Mouse (Mus musculus) heart, embryonic 11.5 days (tissue): ENCODE measurements at regions not wholly inside any gene's neighbourhood (a gene's known extent, or its start where the extent isn't known, plus 50 kb on each side); places are given as distances from the start of the nearest gene placed in this dataset.

ENCODE experiments used
- ATAC-seq: fragments of 200-750 bp; cut with Nextera tagmentation; replicated peaks from 2 replicates; pipeline ENCODE4 v1.8.0; 2017; ENCODE audit warnings: moderate library complexity; ENCODE audit not compliant: insufficient number of reproducible peaks, low FRiP score, low TSS enrichment
- H3K27ac ChIP-seq: fragments of 300-500 bp; sonication (generic); 2 replicates; pipeline ENCODE4 v1.5.1; 2014; ENCODE audit warnings: mild to moderate bottlenecking, low read depth, low read length
- H3K27me3 ChIP-seq: fragments of 300-500 bp; sonication (generic); 2 replicates; pipeline ENCODE4 v1.6.1; 2014; ENCODE audit warnings: mild to moderate bottlenecking, low read length, mixed read lengths; ENCODE audit not compliant: control insufficient read depth, insufficient read depth
- H3K36me3 ChIP-seq: fragments of 300-500 bp; sonication (generic); 2 replicates; pipeline ENCODE4 v1.6.1; 2014; ENCODE audit warnings: mild to moderate bottlenecking, low read length, moderate library complexity, mixed read lengths; ENCODE audit not compliant: control insufficient read depth, insufficient read depth
- H3K4me1 ChIP-seq: fragments of 300-500 bp; sonication (generic); 2 replicates; pipeline ENCODE4 v1.6.1; 2014; ENCODE audit warnings: low read length; ENCODE audit not compliant: control insufficient read depth, insufficient read depth
- H3K4me2 ChIP-seq: fragments of 300-500 bp; sonication (generic); 2 replicates; pipeline ENCODE4 v1.6.1; 2014; ENCODE audit warnings: mild to moderate bottlenecking, moderate library complexity
- H3K4me3 ChIP-seq: fragments of 300-500 bp; sonication (generic); 2 replicates; pipeline ENCODE4 v1.5.1; 2014; ENCODE audit warnings: low read depth, low read length
- H3K9ac ChIP-seq: fragments of 300-500 bp; sonication (generic); 2 replicates; pipeline ENCODE4 v1.6.1; 2014; ENCODE audit warnings: mild to moderate bottlenecking, low read depth, low read length, moderate library complexity
- H3K9me3 ChIP-seq: fragments of 300-500 bp; sonication (generic); replicated peaks from 2 replicates; pipeline ENCODE4 v1.6.1; 2016; ENCODE audit warnings: low read length; ENCODE audit not compliant: control insufficient read depth
- WGBS: fragments of 180-500 bp; shearing (Covaris S2); extraction: QIAGEN DNeasy Blood & Tissue Kit; methylation state at CpG from one replicate; pipeline ENCODE4 v1.1.7; 2014; ENCODE audit not compliant: insufficient replicate concordance; 5-methylcytosine and 5-hydroxymethylcytosine counted together

DNA sequence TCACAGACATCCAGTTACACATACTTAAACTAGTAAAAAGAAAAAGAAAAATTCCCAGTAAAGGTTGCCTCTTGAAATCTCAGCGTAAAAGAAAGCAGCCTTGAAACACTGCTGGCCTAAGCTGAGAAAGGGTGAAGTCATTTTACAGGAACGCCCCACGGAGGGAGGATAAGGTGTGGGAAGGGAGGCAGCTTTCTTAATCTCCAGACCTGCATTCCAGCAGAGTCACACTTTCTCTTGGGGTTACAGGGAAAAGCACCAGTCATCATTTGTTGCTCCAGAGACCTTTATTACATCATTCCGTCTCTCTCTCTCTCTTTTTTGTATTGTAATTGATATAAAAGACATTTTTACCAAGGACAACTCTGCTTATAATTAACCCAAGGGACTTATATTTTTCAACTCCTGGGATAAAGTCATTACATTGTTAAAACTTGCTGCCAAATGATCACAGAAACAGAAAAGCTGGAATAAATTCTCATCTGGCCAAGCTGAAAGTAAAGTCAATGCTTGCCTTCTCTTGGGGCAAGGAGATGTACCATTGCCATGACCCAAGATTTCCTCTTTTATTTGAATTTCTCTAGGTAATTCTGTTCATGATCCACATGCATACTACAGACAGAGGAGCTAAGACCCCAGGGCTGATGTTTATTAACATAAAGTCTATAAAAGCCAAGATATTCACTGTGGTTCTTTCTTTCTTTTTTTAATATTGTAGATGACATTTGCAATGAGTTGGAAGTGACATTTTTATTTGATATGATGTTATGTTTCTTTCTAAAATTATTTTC is 196.9 kb downstream of the Twistnb start:
- H3K9me3 ChIP-seq = no peaks in the 10 kb centered on the region
- H3K4me2 ChIP-seq = no peak overlapping the region
- H3K36me3 ChIP-seq = no peaks in the 10 kb centered on the region
- H3K4me3 ChIP-seq = no peak overlapping the region
- H3K27ac ChIP-seq = no peak overlapping the region
- H3K9ac ChIP-seq = no peak overlapping the region
- WGBS = 49% methylated on average over 4 of the region's 4 CpGs
- no peak for ATAC-seq
- no peaks in the 10 kb centered on the region for H3K4me1 ChIP-seq
- no peaks in the 10 kb centered on the region for H3K27me3 ChIP-seq

DNA sequence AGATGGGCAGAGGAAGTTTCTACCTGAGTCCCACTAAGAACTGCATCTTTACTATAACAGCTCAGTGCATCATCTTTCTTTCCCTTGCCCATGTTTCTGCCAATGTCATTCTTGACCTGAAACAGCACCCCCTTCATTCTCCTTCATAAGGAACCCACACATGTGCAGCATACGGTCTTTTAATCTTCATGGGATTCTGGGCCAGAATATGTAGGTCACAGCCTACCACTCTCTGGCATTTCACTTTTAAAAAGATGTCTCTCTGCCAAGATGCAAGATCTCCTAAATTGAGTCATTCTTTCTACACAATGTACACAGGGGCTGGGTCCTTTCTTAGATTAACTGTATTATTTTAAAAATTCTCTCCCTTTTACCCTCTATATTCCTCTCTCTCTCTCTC is 223.2 kb downstream of the Twistnb start:
- Histone ChIP-seq H3K4me3 (no peak overlapping the region), H3K4me2 (no peak overlapping the region), H3K27me3 (no peaks in the 10 kb centered on the region), H3K27ac (no peak overlapping the region), H3K9me3 (no peaks in the 10 kb centered on the region), H3K9ac (no peak overlapping the region), H3K36me3 (no peaks in the 10 kb centered on the region), H3K4me1 (no peaks in the 10 kb centered on the region)
- WGBS = 85% methylated on average over 1 of the region's 1 CpGs
- ATAC-seq = no peak

DNA sequence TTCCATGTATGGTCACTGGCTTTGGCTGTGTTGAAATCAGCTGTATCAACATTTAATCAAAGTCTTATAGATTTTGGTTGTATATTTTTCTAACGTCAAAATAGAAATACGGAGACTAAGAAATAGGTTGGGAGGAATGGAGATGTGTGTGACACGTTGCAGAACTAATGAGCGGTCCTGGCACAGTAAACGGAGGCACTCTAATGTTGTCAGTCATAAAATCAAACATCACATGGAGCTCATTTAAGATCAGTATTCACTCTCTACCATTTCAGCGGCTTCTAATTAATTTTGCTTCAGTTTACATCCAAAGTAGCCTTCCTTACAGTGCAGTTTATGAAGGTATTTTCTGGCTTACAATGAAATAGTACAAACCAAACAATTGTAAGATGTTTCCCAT is 246.1 kb downstream of the Twistnb start:
- H3K27ac ChIP-seq = no peak overlapping the region
- no peak overlapping the region for H3K4me3 ChIP-seq
- no peaks in the 10 kb centered on the region for H3K9me3 ChIP-seq
- no peak for ATAC-seq
- no peaks in the 10 kb centered on the region for H3K4me1 ChIP-seq
- H3K9ac ChIP-seq = no peak overlapping the region
- H3K27me3 ChIP-seq = no peaks in the 10 kb centered on the region
- WGBS = 80% methylated on average over 6 of the region's 6 CpGs
- H3K36me3 ChIP-seq = no peaks in the 10 kb centered on the region
- H3K4me2 ChIP-seq = no peak overlapping the region

DNA sequence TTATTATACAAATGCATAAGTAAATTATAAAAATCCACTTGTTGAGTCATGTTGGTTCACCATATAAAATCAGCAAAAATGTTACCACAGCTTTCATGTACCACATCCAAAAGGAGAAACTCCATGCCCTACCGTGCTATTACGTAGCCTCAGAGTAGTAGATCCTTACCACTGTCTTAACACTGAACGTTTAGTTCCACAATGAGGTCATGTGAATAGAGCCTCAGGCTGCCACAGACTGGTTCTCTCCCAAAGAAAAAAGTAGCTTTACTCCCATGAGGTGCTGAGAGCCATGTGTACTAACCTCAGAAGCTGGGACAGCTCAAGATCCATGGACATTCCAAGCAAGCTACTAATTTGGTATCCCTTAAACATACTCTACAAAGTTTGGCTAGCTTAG is 235.4 kb upstream of the Ferd3l start:
- H3K27me3 ChIP-seq = no peaks in the 10 kb centered on the region
- WGBS = 80% methylated on average over 3 of the region's 3 CpGs
- H3K4me2 ChIP-seq = no peak overlapping the region
- no peaks in the 10 kb centered on the region for H3K9me3 ChIP-seq
- H3K9ac ChIP-seq = no peak overlapping the region
- no peak overlapping the region for H3K27ac ChIP-seq
- no peaks in the 10 kb centered on the region for H3K4me1 ChIP-seq
- no peaks in the 10 kb centered on the region for H3K36me3 ChIP-seq
- no peak overlapping the region for H3K4me3 ChIP-seq
- no peak for ATAC-seq

DNA sequence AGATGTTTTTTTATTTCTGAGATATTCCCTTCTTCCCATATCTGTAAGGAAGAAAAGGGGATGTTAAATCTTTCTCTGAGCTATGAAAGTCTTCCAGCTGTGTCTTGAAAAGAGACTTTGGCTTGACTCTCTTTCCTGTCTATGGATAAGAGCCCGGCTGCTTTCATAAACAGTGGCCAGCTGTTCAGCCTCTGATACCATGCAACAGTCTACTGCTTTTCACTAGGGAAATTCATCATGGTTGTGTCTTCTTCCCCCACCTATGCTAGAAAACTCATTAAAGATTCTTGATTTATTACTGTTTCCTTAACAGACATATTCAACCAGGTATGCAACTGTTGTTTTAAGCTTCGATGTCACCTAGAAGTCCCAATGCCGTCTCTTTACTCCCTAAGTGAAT is 213.8 kb upstream of the Ferd3l start:
- H3K27me3 ChIP-seq = no peaks in the 10 kb centered on the region
- H3K4me3 ChIP-seq = no peak overlapping the region
- no peaks in the 10 kb centered on the region for H3K4me1 ChIP-seq
- H3K27ac ChIP-seq = no peak overlapping the region
- H3K4me2 ChIP-seq = no peak overlapping the region
- ATAC-seq = no peak
- H3K36me3 ChIP-seq = no peaks in the 10 kb centered on the region
- no peak overlapping the region for H3K9ac ChIP-seq
- H3K9me3 ChIP-seq = no peaks in the 10 kb centered on the region
- 62% methylated on average over 3 of the region's 3 CpGs for WGBS

DNA sequence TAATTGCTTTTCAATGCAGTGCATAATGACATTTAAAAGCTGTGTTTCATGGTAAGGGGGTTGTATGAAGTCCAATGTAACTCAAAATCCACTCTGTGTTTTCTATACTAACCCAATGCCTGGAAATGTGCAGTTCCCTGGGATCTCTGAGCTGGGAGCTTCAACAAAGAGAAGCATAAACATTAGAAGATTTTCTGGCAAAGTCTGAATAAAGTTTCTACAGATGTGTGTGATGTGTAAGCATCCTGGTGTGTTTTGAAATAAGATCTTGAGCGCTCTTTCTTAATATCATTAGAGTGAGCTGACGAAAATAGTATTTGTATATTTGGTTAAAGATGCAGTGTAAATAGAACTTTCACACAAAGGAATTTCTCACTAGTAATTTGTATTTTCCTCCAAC is 212.2 kb upstream of the Ferd3l start:
- H3K9ac ChIP-seq = no peak overlapping the region
- no peak overlapping the region for H3K4me3 ChIP-seq
- 82% methylated on average over 2 of the region's 2 CpGs for whole genome bisulfite sequencing

DNA sequence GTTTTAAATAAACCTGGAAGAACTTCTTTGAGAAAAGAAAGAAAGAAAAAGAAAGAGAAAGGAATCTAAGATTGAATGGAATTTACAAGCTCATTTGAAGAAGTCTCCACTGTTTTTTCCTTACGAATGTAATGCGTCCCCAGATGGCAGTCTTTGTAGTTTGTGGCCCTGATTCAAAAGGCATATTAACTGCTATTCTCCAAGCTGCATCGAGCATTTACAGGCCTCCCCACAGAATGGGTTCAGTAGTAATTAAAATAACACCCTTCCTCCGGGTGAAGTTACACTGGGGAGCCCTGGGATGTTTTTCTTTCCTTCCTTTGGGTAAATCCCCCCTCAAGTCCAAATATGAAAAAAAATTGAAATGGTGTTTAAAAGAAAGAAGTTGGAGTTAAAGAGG is 211.2 kb upstream of the Ferd3l start:
- no peak overlapping the region for H3K9ac ChIP-seq
- H3K4me3 ChIP-seq = no peak overlapping the region
- H3K36me3 ChIP-seq = no peaks in the 10 kb centered on the region
- ATAC-seq = no peak
- no peaks in the 10 kb centered on the region for H3K27me3 ChIP-seq
- H3K4me2 ChIP-seq = no peak overlapping the region
- no peaks in the 10 kb centered on the region for H3K9me3 ChIP-seq
- H3K4me1 ChIP-seq = no peaks in the 10 kb centered on the region
- WGBS = 59% methylated on average over 4 of the region's 4 CpGs
- H3K27ac ChIP-seq = no peak overlapping the region

More for the DNA sequence above, 212.2 kb upstream of the Ferd3l start:
- Histone ChIP-seq H3K27ac (no peak overlapping the region), H3K36me3 (no peaks in the 10 kb centered on the region), H3K27me3 (no peaks in the 10 kb centered on the region), H3K4me2 (no peak overlapping the region), H3K4me1 (no peaks in the 10 kb centered on the region), H3K9me3 (no peaks in the 10 kb centered on the region)
- no peak for ATAC-seq

DNA sequence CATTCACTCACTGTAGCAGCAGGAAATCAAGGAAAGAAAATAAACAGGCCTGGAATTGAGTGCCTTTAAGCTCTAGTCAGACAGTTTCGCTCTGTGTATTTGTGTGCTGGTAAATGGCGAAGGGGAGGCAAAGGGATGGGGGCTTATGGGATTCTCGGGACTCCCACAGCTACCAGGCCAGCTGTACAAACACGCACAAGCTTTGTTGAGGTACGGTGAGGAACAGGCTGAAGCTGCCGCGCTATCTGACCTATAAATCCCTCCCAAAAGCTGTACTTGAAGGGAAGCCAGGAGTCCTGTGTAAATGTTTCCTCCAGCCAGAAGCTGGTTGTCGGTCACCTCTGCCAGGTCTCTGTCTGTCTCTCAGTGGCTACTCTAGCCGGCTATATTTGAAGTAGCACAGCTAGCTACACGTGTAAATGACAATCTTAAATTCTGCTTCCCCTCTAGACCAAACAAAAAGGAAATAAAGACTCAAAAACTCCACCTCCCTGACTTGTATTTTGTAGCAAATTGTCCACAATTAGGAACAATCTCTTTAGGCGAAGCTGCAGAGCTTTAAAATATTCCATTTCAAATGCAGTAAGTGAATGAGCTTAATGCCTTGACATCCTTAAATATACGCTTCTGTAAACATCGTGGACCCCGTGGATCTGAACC is 210.5 kb upstream of the Ferd3l start:
- no peak overlapping the region for H3K4me3 ChIP-seq
- no peak overlapping the region for H3K9ac ChIP-seq
- no peaks in the 10 kb centered on the region for H3K27me3 ChIP-seq
- H3K4me2 ChIP-seq = peak overlapping the region; percentile 52
- no peak for ATAC-seq
- 33% methylated on average over 14 of the region's 14 CpGs for WGBS
- no peaks in the 10 kb centered on the region for H3K4me1 ChIP-seq
- no peaks in the 10 kb centered on the region for H3K9me3 ChIP-seq
- no peak overlapping the region for H3K27ac ChIP-seq
- H3K36me3 ChIP-seq = no peaks in the 10 kb centered on the region

DNA sequence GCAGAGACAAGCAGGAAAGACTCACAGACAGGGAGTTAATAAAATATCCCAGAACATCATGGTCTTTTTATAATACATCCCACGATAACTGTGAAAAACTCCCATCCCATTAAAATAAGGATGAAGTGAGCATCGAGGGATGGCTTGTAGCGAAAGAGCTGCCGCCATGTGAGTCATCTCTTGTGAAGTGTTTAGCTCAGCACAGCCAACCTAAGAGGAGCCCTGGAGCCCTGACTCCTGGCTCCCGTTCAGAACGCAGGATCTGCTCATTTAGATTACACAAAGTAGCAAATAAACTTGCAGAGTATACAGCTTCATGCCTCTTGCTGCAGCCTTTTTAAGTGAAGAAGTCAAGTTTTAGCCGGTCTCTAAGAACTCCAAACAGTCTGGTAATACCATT is 209.2 kb upstream of the Ferd3l start:
- H3K36me3 ChIP-seq = no peaks in the 10 kb centered on the region
- H3K9ac ChIP-seq = no peak overlapping the region
- H3K4me1 ChIP-seq = no peaks in the 10 kb centered on the region
- H3K9me3 ChIP-seq = no peaks in the 10 kb centered on the region
- H3K4me2 ChIP-seq = no peak overlapping the region
- 59% methylated on average over 7 of the region's 7 CpGs for WGBS
- no peak overlapping the region for H3K4me3 ChIP-seq
- H3K27ac ChIP-seq = no peak overlapping the region
- no peak for ATAC-seq
- H3K27me3 ChIP-seq = no peaks in the 10 kb centered on the region
